Mouse (Mus musculus) CH12.LX (cell line): Measurements from ENCODE around the gene 4933417A18Rik. TPM values are rescaled to one million over a fixed set of nuclear protein-coding genes. Genes with fewer than 3 reads are reported as not detected.

ENCODE experiments used
- DNase-seq: peaks from one replicate; pipeline ENCODE4 v3.0.0-alpha.2; 2013; ENCODE audit errors: extremely low read depth
- H3K27ac ChIP-seq: 2 replicates; pipeline ENCODE4 v1.5.1; 2012; ENCODE audit warnings: low read depth, mild to moderate bottlenecking, control low read depth, moderate library complexity; ENCODE audit not compliant: insufficient read depth
- H3K27me3 ChIP-seq: replicated peaks from 2 replicates; pipeline ENCODE3; 2012; ENCODE audit warnings: inconsistent platforms
- H3K36me3 ChIP-seq, 2 experiments: replicated peaks in 1 of 2; 2 replicates each; pipeline versions ENCODE3 to v1.6.1; 2012; ENCODE audit warnings: inconsistent platforms in 1 of 2, low read length in 1 of 2, mild to moderate bottlenecking in 1 of 2, mixed read lengths in 1 of 2, moderate library complexity in 1 of 2; ENCODE audit not compliant: control insufficient read depth in 1 of 2, insufficient read depth in 1 of 2
- H3K4me1 ChIP-seq, 2 experiments: 2 replicates each; pipeline ENCODE4 v1.6.1; 2012; ENCODE audit warnings: inconsistent platforms in 1 of 2, moderate library complexity in 1 of 2; ENCODE audit not compliant: insufficient read depth in 2 of 2, control insufficient read depth in 1 of 2
- H3K4me2 ChIP-seq: 2 replicates; pipeline ENCODE4 v1.6.1; 2012; ENCODE audit warnings: low read depth, mild to moderate bottlenecking, control low read depth; ENCODE audit not compliant: poor library complexity, insufficient read depth, severe bottlenecking
- H3K4me3 ChIP-seq, 3 experiments: fragments of 150-350 bp in 1 of 3; sonication (generic) in 1 of 3; replicated peaks in 1 of 3; 2 replicates each; pipeline versions ENCODE3 to v1.5.1; 2011 to 2012; ENCODE audit warnings: low read depth in 2 of 3, low read length in 2 of 3, mild to moderate bottlenecking in 2 of 3, moderate library complexity in 2 of 3, control low read depth in 1 of 3, improper control_type of control experiment in 1 of 3, inconsistent platforms in 1 of 3, mixed read lengths in 1 of 3; ENCODE audit not compliant: poor library complexity in 1 of 3
- H3K79me2 ChIP-seq: replicated peaks from 2 replicates; pipeline ENCODE4 v1.6.1; 2012; ENCODE audit warnings: mild to moderate bottlenecking, moderate library complexity; ENCODE audit not compliant: control insufficient read depth, poor library complexity, insufficient read depth, severe bottlenecking; ENCODE audit errors: extremely low read depth
- H3K9ac ChIP-seq: 2 replicates; pipeline ENCODE4 v1.6.1; 2012; ENCODE audit warnings: low read depth, mild to moderate bottlenecking, control low read depth, moderate library complexity; ENCODE audit not compliant: insufficient read depth
- H3K9me3 ChIP-seq: replicated peaks from 2 replicates; pipeline ENCODE3; 2012; ENCODE audit warnings: low read length, inconsistent platforms, mixed read lengths
- BHLHE40 ChIP-seq: IDR thresholded peaks from 2 replicates; pipeline ENCODE4 v1.6.1; 2011; ENCODE audit warnings: mild to moderate bottlenecking, low read depth, low read length, improper control_type of control experiment
- CHD2 ChIP-seq: IDR thresholded peaks from 2 replicates; pipeline ENCODE4 v1.6.1; 2011; ENCODE audit warnings: low read length, improper control_type of control experiment
- CTCF ChIP-seq, 2 experiments: IDR thresholded peaks in 1 of 2; conservative IDR thresholded peaks in 1 of 2; 2 replicates each; pipeline ENCODE4 v1.5.1; 2011 to 2012; ENCODE audit warnings: low read depth in 2 of 2, low read length in 2 of 2, improper control_type of control experiment in 1 of 2, inconsistent platforms in 1 of 2, mild to moderate bottlenecking in 1 of 2, moderate library complexity in 1 of 2
- EP300 ChIP-seq: IDR thresholded peaks from 2 replicates; pipeline ENCODE4 v1.6.1; 2011; ENCODE audit warnings: low read length, improper control_type of control experiment
- ETS1 ChIP-seq: conservative IDR thresholded peaks from 2 replicates; pipeline ENCODE4 v1.6.1; 2012; ENCODE audit warnings: low read depth, mild to moderate bottlenecking, inconsistent platforms, low read length, improper control_type of control experiment, moderate library complexity
- GABPA ChIP-seq: IDR thresholded peaks from 2 replicates; pipeline ENCODE4 v1.6.1; 2012; ENCODE audit warnings: low read depth, low read length, improper control_type of control experiment, inconsistent platforms; ENCODE audit not compliant: insufficient replicate concordance
- HCFC1 ChIP-seq: IDR thresholded peaks from 2 replicates; pipeline ENCODE4 v1.6.1; 2012; ENCODE audit warnings: low read depth, mild to moderate bottlenecking, inconsistent platforms, low read length, improper control_type of control experiment
- JUN ChIP-seq: IDR thresholded peaks from 2 replicates; pipeline ENCODE4 v1.6.1; 2011; ENCODE audit warnings: low read depth, mild to moderate bottlenecking, low read length, improper control_type of control experiment, moderate library complexity; ENCODE audit not compliant: insufficient read depth
- JUND ChIP-seq: conservative IDR thresholded peaks from 2 replicates; pipeline ENCODE4 v1.6.1; 2011; ENCODE audit warnings: low read depth, low read length, improper control_type of control experiment
- KAT2A ChIP-seq: IDR thresholded peaks from 2 replicates; pipeline ENCODE4 v1.6.1; 2012; ENCODE audit warnings: low read length, improper control_type of control experiment, inconsistent platforms; ENCODE audit not compliant: insufficient replicate concordance
- MYC ChIP-seq: IDR thresholded peaks from 2 replicates; pipeline ENCODE4 v1.6.1; 2011; ENCODE audit warnings: low read depth, mild to moderate bottlenecking, improper control_type of control experiment, low read length
- PAX5 ChIP-seq: IDR thresholded peaks from 2 replicates; pipeline ENCODE4 v1.6.1; 2012; ENCODE audit warnings: low read length, inconsistent platforms, mixed read lengths
- POLR2AphosphoS2 ChIP-seq: IDR thresholded peaks from 2 replicates; pipeline ENCODE4 v1.6.1; 2011; ENCODE audit warnings: low read depth, low read length, improper control_type of control experiment
- RAD21 ChIP-seq: IDR thresholded peaks from 2 replicates; pipeline ENCODE4 v1.6.1; 2011; ENCODE audit warnings: low read depth, mild to moderate bottlenecking, low read length, improper control_type of control experiment, moderate library complexity
- RCOR1 ChIP-seq: conservative IDR thresholded peaks from 2 replicates; pipeline ENCODE4 v1.6.1; 2012; ENCODE audit warnings: low read depth, mild to moderate bottlenecking, inconsistent platforms, low read length, improper control_type of control experiment
- SIN3A ChIP-seq: IDR thresholded peaks from 2 replicates; pipeline ENCODE4 v1.6.1; 2012; ENCODE audit warnings: low read length, improper control_type of control experiment, inconsistent platforms
- TCF12 ChIP-seq: IDR thresholded peaks from 2 replicates; pipeline ENCODE4 v1.6.1; 2014; ENCODE audit warnings: low read depth, mild to moderate bottlenecking, inconsistent platforms, low read length, improper control_type of control experiment
- UBTF ChIP-seq: IDR thresholded peaks from 2 replicates; pipeline ENCODE4 v1.6.1; 2012; ENCODE audit warnings: low read depth, mild to moderate bottlenecking, inconsistent platforms, low read length, improper control_type of control experiment, moderate library complexity
- ZKSCAN1 ChIP-seq: IDR thresholded peaks from 2 replicates; pipeline ENCODE4 v1.6.1; 2012; ENCODE audit warnings: low read depth, inconsistent platforms, low read length, improper control_type of control experiment, borderline replicate concordance
- ZMIZ1 ChIP-seq: IDR thresholded peaks from 2 replicates; pipeline ENCODE4 v1.6.1; 2012; ENCODE audit warnings: low read depth, mild to moderate bottlenecking, inconsistent platforms, low read length, improper control_type of control experiment
- dilution Hi-C: fragments of 300-500 bp; cut with MboI; formaldehyde crosslinking; loops from 2 replicates; pipeline ENCODE4 v1.14.3; 2020; ENCODE audit warnings: low sequenced_read_pairs; ENCODE audit not compliant: extremely low pct_unique_long_range_greater_than_20kb, extremely low pct_ligation_motif_present
- in situ Hi-C: fragments of 300-500 bp; cut with MboI; formaldehyde crosslinking; loops from 3 replicates; pipeline ENCODE4 v1.14.3; 2019; ENCODE audit warnings: low sequenced_read_pairs, low pct_ligation_motif_present, low pct_unique_long_range_greater_than_20kb, mixed read lengths
- polyA plus RNA-seq: library from polyadenylated mRNA; unstranded; fragments of >175 nt; gene quantifications from 2 replicates; pipeline ENCODE4 v1.2.1, GENCODE M21; 2012; ENCODE audit warnings: low read depth; ENCODE audit not compliant: insufficient read length
- total RNA-seq, 2 experiments: library from RNA; depleted of rRNA; stranded (reverse); fragments of 300-350 nt in 1 of 2; fragments of >200 nt in 1 of 2; gene quantifications; 2 replicates each; pipeline ENCODE4 v1.2.3; 2012 to 2014

4933417A18Rik gene
- total and polyA plus RNA-seq, 3 experiments: not detected

- TF ChIP-seq PAX5 (no peak), CTCF (conservative IDR thresholded peaks at IDR 0.05 in 1 of 2, IDR thresholded peaks at IDR 0.05 in 1 of 2; ENCODE audit: low read depth in 2 of 2, low read length in 2 of 2) (no peak), POLR2AphosphoS2 (no peak), RAD21 (no peak), MYC (no peak), HCFC1 (no peak), RCOR1 (no peak), UBTF (no peak), ZKSCAN1 (no peak), CHD2 (no peak), GABPA (no peak), ZMIZ1 (no peak), JUN (no peak), JUND (no peak), SIN3A (no peak), BHLHE40 (no peak)
- in situ Hi-C loops (no loop called here), dilution Hi-C loops (no loop called here)
- H3K9me3 ChIP-seq: no peaks in the 10 kb centered on the region
- peaks cover 55 to 97% of the 10 kb centered on the region in 2 experiments for H3K36me3 ChIP-seq
- H3K9ac ChIP-seq: no peak overlapping the region
- no peaks in the 10 kb centered on the region for H3K27me3 ChIP-seq
- DNase-seq: no peak
- H3K79me2 ChIP-seq: no peaks in the 10 kb centered on the region; the same call in none of the 2 replicates
- H3K4me3 ChIP-seq: no peak overlapping the region
- no peaks in the 10 kb centered on the region for H3K4me1 ChIP-seq
- no peak overlapping the region for H3K4me2 ChIP-seq
- no peak overlapping the region for H3K27ac ChIP-seq
Observed at GRCm38 (mm10) chr13:34892871-34893270, 31.3 kb upstream of the 4933417A18Rik start.

- dilution Hi-C loops: no loop called here
- Histone ChIP-seq H3K4me1 (no peaks in the 10 kb centered on the region), H3K79me2 (no peaks in the 10 kb centered on the region), H3K27me3 (no peaks in the 10 kb centered on the region), H3K27ac (no peak overlapping the region), H3K36me3 (no peaks in the 10 kb centered on the region), H3K9ac (no peak overlapping the region), H3K4me2 (no peak overlapping the region), H3K9me3 (no peaks in the 10 kb centered on the region), H3K4me3 (no peak overlapping the region)
- TF ChIP-seq RCOR1: no peak
- TF ChIP-seq ZKSCAN1: no peak
- TF ChIP-seq ETS1: no peak
- TF ChIP-seq EP300: no peak
- no peak for TF ChIP-seq HCFC1
- TF ChIP-seq UBTF: no peak
- no peak for TF ChIP-seq JUND
- TF ChIP-seq ZMIZ1: no peak
- TF ChIP-seq MYC: no peak
- no peak for TF ChIP-seq KAT2A
- TF ChIP-seq TCF12: no peak
- TF ChIP-seq SIN3A: no peak
- TF ChIP-seq CHD2: no peak
- in situ Hi-C loops: no loop called here
- no peak for DNase-seq
Observed at GRCm38 (mm10) chr13:34914614-34915013, 9.6 kb upstream of the 4933417A18Rik start.
